Mouse (Mus musculus): Measurements from ENCODE around the gene Nrxn2.
A peak's percentile ranks its signal among the peaks of the same experiment; 100 is the strongest.

The Nrxn2 gene

GRCm38 (mm10) chr19:6513389-6514139 is 95.0 kb downstream of the Nrxn2 start:
- DNase-seq (ENCODE audit: inconsistent age in 2 of 2, low spot score in 1 of 2): no peak

- DNase-seq (ENCODE audit: inconsistent age in 2 of 2, low spot score in 1 of 2): no peak
Observed at GRCm38 (mm10) chr19:6514940-6515339, 96.4 kb downstream of the Nrxn2 start.

GRCm38 (mm10) chr19:6515448-6515847 is 96.9 kb downstream of the Nrxn2 start:
- no peak for DNase-seq (ENCODE audit: inconsistent age in 2 of 2, low spot score in 1 of 2)

GRCm38 (mm10) chr19:6516153-6516552 is 97.6 kb downstream of the Nrxn2 start:
- DNase-seq (ENCODE audit: inconsistent age in 2 of 2, low spot score in 1 of 2): no peak

GRCm38 (mm10) chr19:6518601-6519000 is 100.1 kb downstream of the Nrxn2 start:
- no peak for DNase-seq (ENCODE audit: inconsistent age in 2 of 2, low spot score in 1 of 2)

- DNase-seq (ENCODE audit: inconsistent age in 2 of 2, low spot score in 1 of 2): no peak
Observed at GRCm38 (mm10) chr19:6519483-6519882, 101.0 kb downstream of the Nrxn2 start.

- DNase-seq (ENCODE audit: inconsistent age in 2 of 2, low spot score in 1 of 2): no peak
Observed at GRCm38 (mm10) chr19:6521630-6522029, 103.1 kb downstream of the Nrxn2 start.

- DNase-seq (ENCODE audit: inconsistent age in 2 of 2, low spot score in 1 of 2): no peak
Observed at GRCm38 (mm10) chr19:6522289-6522688, 103.8 kb downstream of the Nrxn2 start.

- no peak for DNase-seq (ENCODE audit: inconsistent age in 2 of 2, low spot score in 1 of 2)
Observed at GRCm38 (mm10) chr19:6525023-6525422, 106.5 kb downstream of the Nrxn2 start.

GRCm38 (mm10) chr19:6526010-6526409 is 107.5 kb downstream of the Nrxn2 start:
- no peak for DNase-seq (ENCODE audit: inconsistent age in 2 of 2, low spot score in 1 of 2)

GRCm38 (mm10) chr19:6527439-6527838 is 108.9 kb downstream of the Nrxn2 start:
- no peak for DNase-seq (ENCODE audit: inconsistent age in 2 of 2, low spot score in 1 of 2)

GRCm38 (mm10) chr19:6527839-6528531 is 109.5 kb downstream of the Nrxn2 start:
- no peak for DNase-seq (ENCODE audit: inconsistent age in 2 of 2, low spot score in 1 of 2)

- peak; percentile 43 to 53 for DNase-seq (ENCODE audit: inconsistent age in 2 of 2, low spot score in 1 of 2)
Observed at GRCm38 (mm10) chr19:6529265-6529985, 110.9 kb downstream of the Nrxn2 start.

GRCm38 (mm10) chr19:6530359-6530758 is 111.8 kb downstream of the Nrxn2 start:
- no peak for DNase-seq (ENCODE audit: inconsistent age in 2 of 2, low spot score in 1 of 2)

GRCm38 (mm10) chr19:6531011-6531631 is 112.6 kb downstream of the Nrxn2 start:
- peak; percentile 51 to 78 for DNase-seq (ENCODE audit: inconsistent age in 2 of 2, low spot score in 1 of 2)

GRCm38 (mm10) chr19:6531832-6532471 is 113.4 kb downstream of the Nrxn2 start:
- peak; percentile 71 to 83 for DNase-seq (ENCODE audit: inconsistent age in 2 of 2, low spot score in 1 of 2)

GRCm38 (mm10) chr19:6532656-6533055 is 114.1 kb downstream of the Nrxn2 start:
- DNase-seq (ENCODE audit: inconsistent age in 2 of 2, low spot score in 1 of 2): peak; percentile 46 to 52

- no peak for DNase-seq (ENCODE audit: inconsistent age in 2 of 2, low spot score in 1 of 2)
Observed at GRCm38 (mm10) chr19:6533290-6534117, 115.0 kb downstream of the Nrxn2 start.

GRCm38 (mm10) chr19:6534118-6534415 is 115.5 kb downstream of the Nrxn2 start:
- DNase-seq (ENCODE audit: inconsistent age in 2 of 2, low spot score in 1 of 2): no peak

GRCm38 (mm10) chr19:6536201-6536600 is 117.7 kb downstream of the Nrxn2 start:
- no peak for DNase-seq (ENCODE audit: inconsistent age in 2 of 2, low spot score in 1 of 2)
